Mouse (Mus musculus): Measurements from ENCODE around the gene Sp1. TPM values are rescaled to one million over a fixed set of nuclear protein-coding genes. Genes with fewer than 3 reads are reported as not detected.

Sp1 gene
- total RNA-seq, 4 experiments from 2014 or later: 75.8 to 97.0 (median 91.9) TPM

DNA sequence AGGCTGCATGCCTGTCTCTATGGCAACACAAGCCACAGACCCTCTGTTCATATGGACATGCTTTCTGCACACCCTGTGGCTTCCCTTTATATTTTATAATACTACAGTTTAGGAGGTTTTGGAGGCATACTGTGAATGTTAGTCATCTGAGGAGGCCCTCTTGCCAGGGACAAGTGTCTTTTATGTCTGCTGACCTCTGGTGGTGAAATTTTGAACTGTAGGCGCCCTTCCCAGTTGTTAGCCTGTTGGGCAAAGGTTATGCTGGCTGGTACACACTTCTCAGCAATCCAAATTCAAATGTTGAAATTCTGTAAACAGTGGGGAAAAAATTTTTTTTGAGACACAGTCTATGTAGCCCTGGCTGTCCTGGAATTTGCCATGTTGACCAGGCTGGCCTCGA is 36.5 kb downstream of the Sp1 start:
- peak; percentile 77 for DNase-seq

DNA sequence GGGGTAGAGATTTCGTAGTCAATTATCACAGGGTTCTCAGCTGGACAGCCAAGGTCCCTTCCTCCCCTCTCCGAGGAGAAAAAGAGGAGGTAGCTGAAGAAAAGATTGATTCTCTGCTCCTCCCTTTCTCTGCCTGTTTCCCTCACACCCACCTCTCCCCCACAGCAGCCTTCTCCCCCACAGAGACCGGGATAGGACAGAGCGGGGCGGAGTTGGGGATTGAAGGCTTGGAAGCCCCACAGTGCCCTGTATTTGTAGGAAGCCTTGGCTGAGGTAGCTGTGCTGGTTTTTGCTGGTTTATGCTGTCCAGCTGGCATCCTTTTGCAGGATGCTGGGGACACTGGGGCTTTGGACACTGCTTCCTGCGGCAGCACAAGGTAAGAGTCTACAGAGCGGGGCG is 39.2 kb downstream of the Sp1 start, which contains the start of gene Amhr2:
Gene Amhr2, plus strand, starts transcription at position 222 of the 400 bp plus-strand sequence.
- no peak for DNase-seq

- DNase-seq: no peak
Observed at GRCm38 (mm10) chr15:102446448-102446847, 40.5 kb downstream of the Sp1 start.

- DNase-seq: no peak
Observed at GRCm38 (mm10) chr15:102449366-102449765, 43.4 kb downstream of the Sp1 start.

DNA sequence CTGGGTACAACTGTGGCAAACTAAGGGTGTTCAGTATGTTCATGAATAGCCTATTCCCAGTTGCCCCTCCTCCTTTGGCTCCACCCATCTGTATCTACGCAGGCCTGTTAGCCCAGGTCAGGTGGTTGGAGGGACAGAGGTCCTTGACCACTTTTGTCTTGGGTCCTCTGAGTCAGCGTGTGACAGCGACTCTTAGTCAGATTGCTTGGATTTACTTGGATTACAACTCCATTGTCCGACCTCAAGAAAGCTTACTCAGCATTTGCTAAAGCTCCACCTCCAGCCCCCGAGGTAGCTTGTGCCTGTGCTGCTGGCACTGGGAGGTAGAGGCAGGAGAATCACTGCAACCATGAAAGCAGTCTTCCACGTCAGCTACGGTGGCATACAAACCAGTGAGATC is 45.0 kb downstream of the Sp1 start:
- peak; percentile 81 for DNase-seq

DNA sequence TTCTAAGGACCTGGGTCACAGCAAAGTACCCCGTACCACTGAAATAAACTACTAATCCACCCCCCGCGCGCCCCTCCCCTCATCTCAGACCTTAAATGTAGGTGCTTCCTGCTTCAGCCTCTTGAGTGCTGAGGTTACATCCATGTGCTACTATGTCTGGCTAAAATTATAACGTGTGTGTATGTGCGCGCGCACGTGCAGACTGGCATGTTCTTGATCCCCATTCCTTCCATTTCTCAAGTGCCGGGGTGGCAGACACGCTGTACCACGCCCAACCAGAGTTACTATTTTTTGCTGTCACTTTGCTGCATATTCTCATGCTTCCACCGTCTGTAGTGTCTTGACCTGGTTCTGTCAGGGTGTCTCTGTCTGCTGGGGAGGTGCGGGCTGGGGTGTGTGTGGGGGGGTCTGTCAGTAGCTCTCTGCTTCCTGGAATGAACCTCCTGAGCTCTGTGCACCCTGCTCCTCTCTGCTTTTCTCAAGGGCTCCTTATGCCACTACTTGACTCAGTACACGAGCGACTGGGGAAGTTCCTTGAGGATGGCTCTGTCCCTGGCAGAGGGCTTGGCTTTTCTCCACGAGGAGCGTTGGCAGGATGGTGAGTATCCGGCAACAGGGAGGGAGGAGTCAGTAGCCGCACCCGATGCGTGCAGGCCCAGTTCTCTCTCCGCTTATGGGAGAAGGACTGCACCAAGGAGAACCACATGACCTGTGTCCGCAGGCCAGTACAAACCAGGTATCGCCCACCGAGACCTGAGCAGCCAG is 45.9 kb downstream of the Sp1 start:
- no peak for DNase-seq

DNA sequence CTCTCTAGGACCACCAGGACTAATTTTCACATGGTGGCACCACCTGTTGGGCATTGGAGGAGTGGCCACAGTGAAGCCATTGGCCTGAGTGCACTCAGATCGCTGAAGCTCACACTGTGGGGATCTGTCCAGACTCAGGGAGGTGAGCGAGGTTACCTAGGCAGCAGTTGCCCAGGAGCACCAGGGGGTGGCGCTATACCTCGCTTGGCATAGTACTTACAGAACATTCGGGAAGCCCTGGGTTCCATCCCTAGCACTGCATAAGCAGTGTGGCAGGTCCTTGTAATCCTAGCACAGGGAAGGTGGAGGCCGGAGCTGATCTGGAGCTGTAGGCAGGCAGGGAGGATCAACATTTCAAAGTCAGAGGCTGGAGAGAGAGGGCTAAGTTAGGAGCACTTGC is 50.0 kb downstream of the Sp1 start:
- no peak for DNase-seq

GRCm38 (mm10) chr15:102458050-102458736 is 52.2 kb downstream of the Sp1 start:
- no peak for DNase-seq

- DNase-seq: peak; percentile 92
Observed at GRCm38 (mm10) chr15:102458904-102459317, 53.0 kb downstream of the Sp1 start, which contains the start of gene Prr13. Gene Prr13 (plus strand): TSS chr15:102459028.

DNA sequence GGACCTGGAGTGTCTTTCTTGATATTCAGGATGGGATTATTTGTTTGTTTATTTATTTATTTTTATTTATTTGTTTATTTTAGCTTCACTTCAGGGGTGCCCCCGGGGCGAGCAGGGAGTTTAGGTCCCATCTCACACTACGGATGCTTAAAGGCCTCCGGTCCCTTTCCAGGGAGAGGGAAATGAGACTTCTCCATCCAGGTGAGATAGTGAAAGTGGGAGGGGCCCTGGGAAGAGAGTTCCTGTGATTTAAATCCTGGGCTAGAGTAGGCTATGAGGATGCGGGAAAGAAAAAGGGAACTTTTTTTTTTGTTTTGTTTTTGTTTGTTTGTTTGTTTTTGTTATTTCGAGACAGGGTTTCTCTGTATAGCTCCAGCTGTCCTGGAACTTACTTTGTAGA is 53.4 kb downstream of the Sp1 start:
- DNase-seq: no peak

- DNase-seq: no peak
Observed at GRCm38 (mm10) chr15:102459847-102460246, 53.9 kb downstream of the Sp1 start.

GRCm38 (mm10) chr15:102460409-102460808 is 54.5 kb downstream of the Sp1 start:
- no peak for DNase-seq

GRCm38 (mm10) chr15:102460971-102461370 is 55.0 kb downstream of the Sp1 start:
- no peak for DNase-seq

GRCm38 (mm10) chr15:102461430-102462075 is 55.6 kb downstream of the Sp1 start:
- DNase-seq: no peak

GRCm38 (mm10) chr15:102463666-102464065 is 57.7 kb downstream of the Sp1 start:
- DNase-seq: no peak

DNA sequence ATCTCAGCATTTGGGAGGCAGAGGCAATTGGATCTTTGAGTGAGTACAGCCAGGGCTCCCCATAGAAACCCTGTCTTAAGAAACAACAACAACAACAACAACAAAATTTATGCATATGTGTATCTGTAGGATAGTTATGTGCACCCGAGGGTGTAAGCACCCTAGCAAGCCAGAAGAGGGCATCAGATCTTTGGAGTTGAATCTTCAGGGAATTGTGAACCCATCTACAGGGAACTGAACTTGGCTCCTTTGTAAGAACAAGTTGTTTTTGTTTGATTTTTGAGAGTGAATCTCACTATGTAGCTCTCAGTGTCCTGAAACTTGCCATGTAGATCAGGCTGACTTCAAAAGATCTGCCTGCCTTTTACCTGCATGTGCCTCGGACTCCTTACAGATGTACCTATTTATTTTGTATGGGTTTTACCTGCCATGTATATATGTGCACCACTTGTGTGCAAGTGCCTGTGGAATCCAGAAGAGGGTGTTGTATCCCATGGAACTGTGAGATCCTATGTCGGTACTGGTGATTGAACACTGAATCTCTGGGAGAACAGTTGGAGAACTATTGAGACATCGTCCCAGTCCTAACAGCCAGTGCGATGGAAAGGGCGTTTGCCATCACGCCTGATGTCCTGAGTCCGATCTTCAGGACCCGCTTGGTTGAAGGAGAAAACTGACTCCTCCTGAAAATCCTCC is 62.9 kb downstream of the Sp1 start:
- DNase-seq: no peak

GRCm38 (mm10) chr15:102470183-102470604 is 64.3 kb downstream of the Sp1 start, which contains the start of gene Pcbp2:
Gene Pcbp2 (plus strand): TSS chr15:102470539.
- peak; percentile 96 for DNase-seq

DNA sequence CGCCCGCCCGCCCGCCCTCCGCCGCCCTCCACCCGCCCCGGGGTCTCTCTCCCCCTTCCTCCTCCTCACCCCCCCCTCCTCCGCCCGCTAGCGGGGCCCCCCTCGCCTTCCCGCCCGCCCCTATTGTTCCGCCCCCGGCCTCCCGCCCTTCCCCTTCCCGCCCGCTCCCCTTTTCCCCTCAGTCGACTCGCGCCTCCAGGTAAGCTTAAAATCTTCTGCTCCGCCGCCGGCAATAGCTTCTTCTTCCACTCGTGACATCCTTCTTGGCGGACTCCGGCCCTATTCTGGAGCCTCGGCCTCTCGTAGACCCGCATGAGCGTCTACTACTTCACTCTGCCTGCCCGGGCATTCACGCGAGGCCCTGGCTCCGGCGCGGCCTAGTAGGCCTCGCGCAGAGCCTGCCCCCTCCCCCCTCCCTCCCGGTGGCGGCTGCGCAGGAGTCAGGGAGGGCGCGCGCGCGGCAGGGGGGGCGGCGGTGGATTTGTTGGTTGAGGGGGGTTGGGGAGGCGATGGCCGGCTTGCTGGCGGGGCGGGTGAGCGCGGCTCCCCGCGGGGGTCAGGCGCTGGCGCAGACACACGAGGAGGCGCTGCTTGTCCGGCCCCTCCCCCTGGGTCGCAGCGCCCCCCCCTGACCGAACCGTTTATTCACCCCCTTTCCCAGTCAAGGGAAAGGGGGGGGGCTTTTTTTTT is 64.8 kb downstream of the Sp1 start:
- peak; percentile 76 for DNase-seq

DNA sequence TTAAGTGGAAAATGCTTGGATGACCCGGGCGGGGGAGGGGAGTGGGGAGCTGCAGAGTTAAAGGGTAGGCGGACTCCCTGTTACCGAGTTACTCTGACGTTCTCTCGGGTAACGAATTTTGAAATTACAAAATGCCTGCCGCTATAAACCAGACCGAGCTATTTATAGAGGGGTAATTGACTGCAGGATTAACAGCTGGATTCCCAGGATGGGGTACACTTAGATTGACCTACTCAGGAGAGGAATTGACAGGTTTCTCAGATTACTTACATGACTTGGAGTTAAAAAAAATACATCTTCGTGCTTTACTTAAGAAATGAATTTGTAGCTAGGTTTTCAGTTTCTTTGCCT is 65.3 kb downstream of the Sp1 start:
- no peak for DNase-seq

DNA sequence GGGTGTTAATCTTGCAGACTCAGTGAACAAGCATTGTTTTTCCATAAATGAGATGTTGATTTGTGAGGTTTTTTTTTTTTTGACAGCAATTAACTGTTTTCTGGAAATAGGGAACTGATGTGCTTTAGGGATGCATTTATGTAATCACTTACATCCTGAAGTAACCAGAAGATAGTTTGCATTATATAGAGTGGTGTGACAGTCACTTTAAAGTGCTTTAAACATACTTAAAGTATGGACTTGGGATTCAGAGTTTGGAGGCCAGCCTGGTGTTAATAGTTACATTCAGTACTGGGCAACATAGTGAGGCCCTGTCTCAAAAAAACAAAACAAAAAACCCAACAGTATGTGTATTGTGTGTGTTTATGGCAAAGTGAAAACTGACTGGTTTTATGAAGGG is 65.8 kb downstream of the Sp1 start:
- no peak for DNase-seq

GRCm38 (mm10) chr15:102473246-102473645 is 67.3 kb downstream of the Sp1 start:
- DNase-seq: no peak

DNA sequence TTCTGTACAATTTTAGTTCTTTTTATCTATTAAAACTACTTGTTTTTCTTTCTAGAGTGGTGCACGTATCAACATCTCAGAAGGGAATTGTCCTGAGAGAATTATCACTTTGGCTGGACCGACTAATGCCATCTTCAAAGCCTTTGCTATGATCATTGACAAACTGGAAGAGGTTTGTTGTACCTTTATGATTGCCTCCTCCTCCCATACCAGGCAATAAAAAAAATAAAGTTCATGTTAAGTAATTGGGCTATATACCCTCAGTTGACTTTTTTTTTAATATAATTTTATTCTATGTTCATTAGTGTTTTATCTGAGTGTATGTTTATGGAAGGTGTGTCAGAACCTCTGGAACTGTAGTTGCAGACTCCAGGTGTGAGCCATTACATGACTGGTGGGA is 68.6 kb downstream of the Sp1 start:
- DNase-seq: no peak
